Mouse (Mus musculus): Measurements from ENCODE around the gene Nbl1.

Gene Nbl1

DNA sequence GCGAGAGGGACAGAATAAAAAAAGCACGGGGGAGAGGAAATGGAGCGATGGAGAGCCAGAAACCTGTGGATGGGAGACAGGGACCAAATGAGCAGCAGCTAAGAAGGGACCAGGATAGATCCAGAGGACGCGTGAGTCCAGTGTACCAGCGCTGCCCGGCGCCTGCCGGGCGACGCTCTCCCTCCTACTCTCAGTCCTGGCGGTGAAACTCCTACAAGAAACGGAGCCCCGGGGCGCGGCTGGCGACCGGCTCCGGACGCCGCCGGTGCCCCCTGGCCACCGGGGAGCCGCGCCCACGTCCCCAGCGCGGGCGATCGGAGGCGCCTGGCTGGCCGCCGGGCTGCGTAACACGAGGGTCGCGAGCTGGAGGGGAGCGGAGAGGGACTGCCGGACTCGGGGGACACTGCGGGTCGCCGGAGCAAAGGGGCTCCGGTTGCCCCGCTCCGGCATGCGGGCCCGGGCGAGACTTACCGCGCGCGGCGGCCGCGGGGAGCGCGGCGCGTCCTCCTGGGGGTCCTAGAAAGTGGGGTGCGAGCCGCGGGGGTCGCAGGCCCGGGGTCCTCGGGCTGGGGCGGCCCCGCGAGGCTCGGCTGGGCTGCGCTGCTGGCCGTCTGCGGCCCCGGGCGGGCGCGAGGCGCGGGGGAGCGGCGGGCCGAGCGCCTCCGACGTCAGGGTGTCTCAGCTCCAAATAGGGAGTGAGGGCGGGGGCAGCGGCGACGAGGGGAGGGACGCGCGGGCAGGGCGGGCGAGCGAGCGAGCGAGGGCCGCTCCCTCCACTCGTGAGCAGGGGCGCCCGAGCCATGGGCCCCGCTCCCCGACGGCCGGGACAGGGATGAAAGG lies at the start of gene Nbl1:
Gene Nbl1, minus strand, starts transcription at position 638 of the 840 bp plus-strand sequence.
- DNase-seq = no peak

DNA sequence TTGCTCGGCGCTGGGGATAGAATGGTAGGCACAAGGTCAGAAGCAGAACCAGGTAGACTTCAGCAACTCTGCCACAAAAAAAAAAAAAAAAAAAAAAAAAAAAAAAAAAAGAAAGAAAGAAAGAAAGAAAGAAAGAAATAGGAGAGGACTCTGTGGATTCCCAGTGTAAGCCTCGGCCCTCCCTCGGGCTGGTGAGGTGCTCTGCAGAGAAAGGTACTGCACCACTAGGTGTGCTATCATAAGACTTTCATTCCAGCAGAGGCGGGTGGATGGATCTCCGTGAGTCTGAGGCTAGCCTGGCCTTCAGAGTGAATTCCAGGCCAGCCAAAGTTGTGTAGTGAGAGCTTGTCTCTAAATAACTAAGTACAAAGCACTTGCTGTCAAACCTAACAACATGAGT lies 49.0 kb upstream of the Nbl1 start:
- DNase-seq = peak in 1 of 2 experiments; percentile 19

DNA sequence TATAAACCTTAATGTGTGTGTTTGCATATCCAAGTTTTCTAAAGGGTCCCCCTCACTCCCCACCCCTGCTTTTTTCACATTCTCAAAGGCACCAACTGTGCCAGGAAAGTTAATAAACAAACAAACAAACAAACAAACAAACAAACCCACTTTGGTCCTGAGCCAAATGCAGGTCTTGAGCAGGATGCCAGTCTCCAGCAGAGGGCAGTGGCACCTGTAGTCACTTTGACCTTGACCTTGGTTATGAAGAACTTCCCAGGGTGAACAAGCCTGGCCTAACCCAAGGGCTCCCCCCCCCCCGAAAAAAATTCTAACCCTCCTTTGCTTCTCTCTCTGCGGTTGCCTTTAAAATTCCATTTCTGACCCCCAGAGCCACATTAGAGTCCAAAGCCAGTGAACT lies 47.5 kb upstream of the Nbl1 start:
- DNase-seq = peak; percentile 42 to 43

DNA sequence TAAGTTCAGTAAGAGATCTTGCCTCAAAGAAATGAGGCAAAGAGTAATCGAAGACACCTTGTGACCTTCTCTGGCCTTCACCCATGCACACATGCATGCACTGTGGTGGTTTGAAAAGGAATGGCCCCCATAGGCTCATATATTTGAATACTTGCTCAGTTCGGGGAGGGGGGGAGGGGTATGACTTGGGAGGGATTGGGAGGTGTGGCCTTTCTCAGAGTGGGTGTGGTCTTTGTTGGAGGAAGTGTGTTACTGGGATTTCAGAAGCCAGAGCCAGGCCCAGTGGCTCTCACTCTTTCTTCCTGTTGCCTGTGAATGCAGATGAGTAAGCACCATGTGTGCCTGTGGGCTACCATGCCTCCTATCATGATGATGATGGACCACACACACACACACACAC lies 43.2 kb upstream of the Nbl1 start:
- no peak for DNase-seq

DNA sequence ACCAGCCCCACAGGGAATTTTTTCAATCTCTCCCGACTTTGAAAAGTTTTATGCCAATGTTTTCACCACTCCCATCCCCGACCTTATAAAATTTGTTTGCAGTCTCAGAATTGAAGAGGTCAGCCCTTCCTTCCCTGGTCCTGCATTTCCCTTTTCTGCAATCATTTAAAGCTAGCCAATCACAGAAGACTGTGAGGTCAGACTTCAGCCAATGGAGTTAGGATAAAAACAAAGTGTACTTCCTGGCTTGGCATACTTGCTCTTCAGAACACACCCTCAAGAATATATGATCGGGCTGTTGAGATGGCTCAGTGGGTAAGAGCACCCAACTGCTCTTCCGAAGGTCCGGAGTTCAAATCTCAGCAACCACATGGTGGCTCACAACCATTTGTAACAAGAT lies 40.3 kb upstream of the Nbl1 start:
- no peak for DNase-seq

DNA sequence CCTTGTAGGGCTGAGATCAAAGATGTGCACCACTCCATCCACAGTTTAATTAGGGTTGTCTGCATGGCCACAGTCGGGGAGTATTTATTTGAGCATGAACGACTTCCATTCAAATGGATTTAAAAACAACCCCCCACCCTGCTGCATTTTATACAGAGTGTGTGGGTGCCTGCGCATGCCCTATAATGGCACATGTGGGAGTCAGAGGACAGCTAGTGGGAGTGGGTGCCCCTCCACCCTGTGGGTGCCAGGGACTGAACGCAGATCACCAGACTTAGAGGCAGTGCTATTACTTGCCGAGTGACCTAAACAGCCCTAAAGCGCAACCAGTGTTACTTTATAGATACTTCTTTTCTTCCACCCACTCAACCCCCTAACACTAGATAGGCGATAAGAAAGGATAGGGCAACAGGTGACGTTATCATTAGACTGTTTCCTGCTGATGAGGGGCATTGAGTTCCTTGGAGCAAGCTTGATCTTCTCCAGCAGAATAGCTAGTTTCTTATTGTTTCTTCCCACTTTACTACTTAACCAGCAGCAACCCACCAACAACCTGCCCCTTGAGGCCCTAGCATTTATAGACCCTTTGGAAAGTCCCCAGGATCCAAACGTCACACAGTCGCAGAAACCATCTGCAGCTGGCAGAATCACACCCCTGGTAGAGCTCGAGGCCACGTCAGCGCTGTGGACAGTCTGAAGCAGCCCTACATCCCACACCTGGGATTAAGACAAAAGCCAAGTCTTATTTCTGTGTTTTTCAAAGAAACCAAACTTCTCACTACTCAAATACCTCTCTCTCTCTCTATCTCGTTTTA lies 39.3 kb upstream of the Nbl1 start:
- DNase-seq = no peak

DNA sequence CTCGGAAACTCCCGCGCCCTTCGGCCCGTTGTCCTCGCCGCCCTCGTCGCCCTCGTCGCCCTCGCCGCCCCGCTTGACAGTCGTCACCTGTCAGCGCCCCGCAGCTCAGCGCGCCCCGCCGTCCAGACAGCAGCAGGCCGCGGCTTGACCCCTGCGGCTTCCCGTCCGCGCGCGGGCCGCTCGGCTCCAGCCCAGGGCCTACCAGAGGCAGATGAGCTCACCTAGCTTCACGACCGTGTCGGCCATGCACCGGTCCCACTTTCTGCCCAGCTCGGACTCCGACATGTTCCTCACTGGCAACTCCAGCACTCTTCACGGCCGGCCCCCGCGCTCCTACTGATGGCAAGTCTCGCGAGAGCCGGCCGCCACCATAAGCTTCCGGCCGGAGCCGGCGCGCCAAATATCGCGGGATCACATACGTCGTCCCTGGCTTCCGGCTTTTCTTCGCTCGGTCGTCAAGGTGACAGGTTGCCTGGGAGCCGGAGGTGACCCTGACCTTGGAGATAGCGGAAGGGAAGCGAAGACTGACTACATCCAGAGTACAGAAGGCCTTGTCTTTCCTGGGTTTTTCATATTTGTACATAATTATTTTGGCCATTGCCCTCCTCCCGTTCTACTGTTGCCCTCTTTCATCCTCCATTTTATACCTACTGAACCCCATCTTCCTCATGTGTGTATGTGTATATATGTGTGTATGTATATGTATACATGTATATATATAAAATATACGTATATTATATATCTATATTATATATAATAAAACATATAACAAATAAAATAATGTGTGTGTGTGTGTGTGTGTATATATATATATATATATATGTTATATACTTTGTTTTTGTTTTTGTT lies 38.1 kb upstream of the Nbl1 start, which contains the start of gene Minos1:
Gene Minos1, minus strand, starts transcription at position 413 of the 849 bp plus-strand sequence.
- peak; percentile 94 to 95 for DNase-seq

DNA sequence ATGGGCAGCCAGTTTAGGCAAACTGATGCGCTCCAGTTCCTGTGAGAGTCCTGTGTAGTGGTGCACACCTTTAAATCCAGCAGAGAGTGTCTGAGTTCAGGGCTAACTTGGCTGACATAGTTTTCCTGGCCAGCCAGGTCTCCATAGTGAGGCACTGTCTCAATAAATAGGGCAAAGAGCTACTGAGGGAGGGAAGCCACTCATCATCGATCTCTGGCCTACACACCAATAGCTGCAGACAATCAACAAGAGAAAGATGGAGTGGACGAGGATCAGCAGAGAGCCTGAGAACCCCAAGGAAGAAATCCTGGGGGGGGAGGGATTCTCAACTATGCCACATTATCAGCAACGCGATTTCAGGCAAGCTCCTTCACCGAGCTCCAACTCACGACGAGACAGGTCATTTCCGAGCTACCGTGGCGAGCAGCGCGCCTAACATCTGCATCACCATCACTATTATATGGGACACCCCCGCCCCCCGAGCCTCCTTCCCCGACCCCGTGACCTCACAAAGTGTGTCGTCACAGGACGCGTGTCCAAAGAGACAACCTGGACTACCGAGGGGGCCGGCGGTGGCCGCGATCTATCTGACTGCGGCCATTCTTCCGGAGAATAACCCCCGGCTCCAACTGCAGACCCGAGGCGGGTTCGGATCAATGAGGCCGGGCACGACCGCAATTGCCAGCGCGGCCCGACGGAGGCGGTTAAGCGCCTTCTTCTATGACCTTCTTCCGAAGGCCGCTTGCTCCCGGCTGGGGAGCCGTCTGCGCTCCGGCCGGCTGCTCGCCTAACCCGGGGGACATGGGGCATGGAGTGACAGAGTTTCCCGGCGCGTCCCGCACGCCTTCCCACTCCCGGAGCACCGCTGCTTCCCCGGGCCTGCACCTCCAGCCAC lies 37.3 kb upstream of the Nbl1 start:
- peak; percentile 70 to 71 for DNase-seq

DNA sequence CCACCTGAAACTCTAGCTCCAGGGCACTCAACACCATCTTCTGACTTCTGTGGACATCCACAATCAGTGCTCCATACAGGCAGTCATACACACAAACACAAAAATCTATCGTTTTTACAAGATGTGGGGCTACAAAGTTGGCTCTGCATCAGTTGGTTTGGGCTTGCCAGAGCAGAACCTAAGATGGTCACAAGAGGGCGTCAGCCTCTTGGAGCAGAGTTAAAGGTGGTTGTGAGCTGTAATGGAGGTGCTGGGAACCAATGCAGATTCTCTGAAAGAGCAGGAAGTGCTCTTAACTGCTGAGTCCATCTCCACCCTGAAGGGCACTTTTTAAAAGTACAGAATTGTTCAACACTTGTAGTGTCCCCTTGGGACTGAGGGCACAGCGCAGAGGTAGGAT lies 33.7 kb upstream of the Nbl1 start:
- peak in 1 of 2 experiments; percentile 28 for DNase-seq

DNA sequence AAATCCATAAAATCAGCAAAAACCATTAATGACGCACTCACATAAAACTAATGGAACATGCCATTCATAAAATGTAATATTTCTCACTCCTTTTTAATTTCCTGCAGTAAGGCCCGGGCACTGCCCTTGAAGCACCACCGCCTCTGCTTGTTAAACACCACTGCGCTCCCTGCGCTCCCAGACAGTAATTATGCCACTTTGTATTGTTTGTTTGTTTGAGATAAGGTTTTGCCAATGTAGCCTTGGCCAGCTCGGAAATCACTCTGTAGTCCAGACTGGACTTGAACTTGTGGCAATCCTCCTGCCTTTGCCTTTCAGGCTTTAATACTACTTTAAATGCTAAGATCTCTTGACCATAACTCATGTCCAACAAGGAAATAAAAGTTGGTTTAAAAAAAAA lies 32.1 kb upstream of the Nbl1 start:
- no peak for DNase-seq

DNA sequence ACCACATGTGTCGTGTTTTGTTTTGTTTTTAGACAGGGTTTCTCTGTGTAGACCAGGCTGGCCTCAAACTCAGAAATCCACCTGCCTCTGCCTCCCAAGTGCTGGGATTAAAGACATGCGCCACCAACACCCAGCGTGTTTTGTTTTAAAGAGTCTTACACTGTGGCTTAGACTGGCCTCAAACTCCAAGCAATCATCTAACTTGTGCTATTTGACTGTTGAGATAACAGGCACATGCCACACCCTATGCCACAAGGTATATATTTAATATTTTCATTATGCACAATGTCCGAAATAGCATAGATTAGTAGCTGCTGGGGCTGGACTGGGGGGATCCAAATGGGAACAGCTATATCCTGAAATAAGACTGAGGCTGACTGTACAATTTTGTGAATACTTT lies 29.8 kb upstream of the Nbl1 start:
- DNase-seq = no peak

DNA sequence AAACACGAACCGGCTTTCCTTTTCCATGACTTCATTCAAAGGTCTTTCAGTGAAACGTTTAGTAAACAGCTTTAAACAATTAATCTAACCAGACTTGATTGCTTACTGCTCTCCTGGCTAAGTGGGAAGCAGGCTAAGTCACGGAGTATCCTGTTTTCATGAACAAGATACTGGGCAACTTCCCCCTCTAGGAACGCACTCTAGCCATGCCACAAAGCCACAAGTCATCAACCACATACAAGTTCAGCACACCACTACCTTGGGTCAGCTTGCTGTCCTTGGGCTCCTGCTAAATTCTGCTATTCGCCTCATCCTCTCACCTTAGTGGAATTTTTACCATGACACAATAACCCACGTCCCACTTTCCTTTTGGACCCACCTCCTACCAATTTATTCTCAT lies 28.2 kb upstream of the Nbl1 start:
- DNase-seq = no peak

DNA sequence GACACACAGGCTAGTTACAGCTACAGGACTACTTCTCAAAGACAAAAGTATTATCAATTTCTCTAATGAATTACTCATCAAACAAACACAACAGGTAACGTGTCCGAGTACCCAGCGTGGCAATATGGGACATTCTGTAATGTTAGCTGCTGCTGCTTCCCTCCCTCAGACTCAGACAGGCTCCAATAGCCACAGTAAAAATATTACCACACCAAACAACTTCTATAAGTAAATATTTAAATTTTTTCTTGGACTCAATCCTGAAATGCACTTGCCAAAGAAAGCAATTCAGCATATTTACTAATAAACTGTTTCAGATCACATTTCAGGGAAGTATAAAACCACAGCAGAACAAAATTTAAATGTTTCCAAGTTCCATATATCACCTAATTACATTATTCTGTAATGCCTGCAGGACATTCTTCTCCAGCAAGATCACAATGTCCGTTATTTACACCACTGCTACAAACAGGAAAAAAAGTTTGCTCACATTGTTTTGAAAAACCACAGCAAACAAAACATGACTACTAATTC lies 27.6 kb upstream of the Nbl1 start:
- DNase-seq = no peak

DNA sequence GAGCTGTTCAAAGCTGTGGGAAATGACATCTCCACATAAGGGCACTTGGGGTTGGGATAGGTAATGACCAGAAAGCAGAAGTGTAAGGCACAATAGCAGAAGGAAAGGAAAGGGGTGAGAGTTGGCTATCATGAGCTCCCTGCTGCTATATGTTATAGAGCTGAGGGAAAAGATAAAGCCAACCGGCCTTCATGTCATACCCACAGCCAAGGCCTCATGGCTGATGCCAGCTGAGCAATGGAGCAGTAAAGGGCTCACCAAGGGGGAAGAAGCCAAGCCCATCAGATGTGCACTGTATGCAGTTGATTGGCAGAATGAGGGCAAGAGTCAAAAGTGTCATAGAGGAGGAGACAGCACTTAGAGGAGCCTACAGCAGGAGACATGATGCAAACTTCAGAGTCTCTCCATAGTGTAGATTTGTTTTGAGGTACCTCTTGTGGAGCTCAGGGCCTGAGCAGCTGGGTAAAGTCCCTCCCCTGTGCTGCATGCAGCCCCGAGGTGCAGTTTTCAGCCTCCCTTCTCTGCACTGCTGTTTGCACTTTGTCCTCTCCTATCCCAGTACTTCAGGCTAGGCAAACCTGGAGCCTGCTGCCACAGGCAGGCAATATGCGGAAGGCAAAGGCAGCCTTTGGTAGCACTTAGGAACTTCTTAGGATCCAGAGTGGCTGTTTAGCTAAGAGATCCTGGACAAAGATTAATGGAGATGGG lies 23.7 kb upstream of the Nbl1 start:
- no peak for DNase-seq

DNA sequence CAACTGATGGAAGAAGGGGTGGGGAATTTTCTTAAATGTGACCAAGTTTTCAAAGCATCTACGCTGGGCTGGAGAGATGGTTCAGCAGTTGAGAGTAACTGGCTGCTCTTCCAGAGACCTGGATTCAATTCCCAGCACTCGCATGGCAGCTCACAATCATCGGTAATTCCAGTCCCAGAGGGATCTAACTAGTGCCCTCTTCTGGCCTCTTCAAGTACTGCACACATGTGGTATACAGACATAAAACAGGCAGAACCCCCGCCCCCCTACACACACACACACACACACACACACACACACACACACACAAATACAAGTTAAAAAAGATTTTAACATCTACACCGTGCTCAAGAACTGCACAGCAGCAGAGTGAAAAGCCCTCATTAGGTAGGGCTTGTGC lies 22.9 kb upstream of the Nbl1 start:
- peak; percentile 48 to 50 for DNase-seq

DNA sequence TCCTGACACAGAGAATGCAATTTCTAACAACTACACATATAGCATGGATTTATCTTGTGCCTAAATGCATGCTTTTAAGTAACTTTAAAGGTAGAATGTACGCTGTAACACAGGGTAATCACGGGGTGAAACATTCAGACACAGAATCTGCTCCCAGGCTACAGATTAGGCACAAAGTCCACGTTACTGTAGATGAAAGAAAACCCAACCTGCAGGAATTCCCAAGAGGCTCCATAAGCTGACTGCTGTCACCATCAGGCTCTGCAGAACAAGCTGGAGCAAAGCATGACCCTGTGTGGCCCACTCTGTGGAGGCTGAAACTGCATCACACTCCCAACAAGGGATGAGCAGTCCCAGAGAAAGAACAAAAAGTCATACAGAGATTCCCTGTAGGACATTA lies 19.7 kb upstream of the Nbl1 start:
- DNase-seq = no peak

DNA sequence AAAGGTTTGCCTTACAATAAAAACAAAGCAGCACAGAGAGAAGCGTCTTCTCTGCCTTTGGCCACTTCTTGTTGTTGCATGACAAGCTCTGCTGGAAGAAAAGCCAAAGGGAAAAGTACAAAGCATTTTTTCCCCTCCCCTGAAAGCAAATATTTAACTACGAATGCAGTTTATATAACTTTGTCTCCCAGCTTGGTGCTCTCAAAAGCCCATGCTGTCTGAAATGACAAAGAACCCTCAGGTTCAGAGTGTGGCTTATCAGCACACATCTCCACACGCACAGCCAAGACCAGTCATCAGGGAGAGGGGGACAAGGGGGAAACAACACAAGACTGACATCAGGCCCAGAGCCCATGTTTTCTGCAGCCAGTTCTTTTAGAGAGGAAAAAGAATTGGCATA lies 18.6 kb upstream of the Nbl1 start:
- DNase-seq = no peak

DNA sequence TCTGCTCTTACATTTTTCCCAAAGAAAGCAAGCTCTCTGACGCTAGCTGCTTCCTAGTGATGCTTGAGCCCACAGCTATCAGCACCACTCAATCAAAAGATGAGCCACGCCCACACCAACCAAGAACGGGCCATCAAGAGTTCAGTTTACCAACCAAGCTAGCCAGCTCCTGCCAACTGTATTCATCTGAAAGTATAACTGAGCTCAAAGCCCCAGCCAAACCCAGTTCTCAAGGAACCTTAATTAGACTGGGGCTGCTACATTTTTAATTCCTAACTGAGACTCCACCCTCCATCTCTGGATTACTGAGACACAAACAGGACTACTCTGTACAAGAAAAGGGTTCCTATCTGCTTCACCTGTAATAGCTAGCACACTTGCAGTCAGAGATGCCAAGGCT lies 18.1 kb upstream of the Nbl1 start:
- DNase-seq = no peak

DNA sequence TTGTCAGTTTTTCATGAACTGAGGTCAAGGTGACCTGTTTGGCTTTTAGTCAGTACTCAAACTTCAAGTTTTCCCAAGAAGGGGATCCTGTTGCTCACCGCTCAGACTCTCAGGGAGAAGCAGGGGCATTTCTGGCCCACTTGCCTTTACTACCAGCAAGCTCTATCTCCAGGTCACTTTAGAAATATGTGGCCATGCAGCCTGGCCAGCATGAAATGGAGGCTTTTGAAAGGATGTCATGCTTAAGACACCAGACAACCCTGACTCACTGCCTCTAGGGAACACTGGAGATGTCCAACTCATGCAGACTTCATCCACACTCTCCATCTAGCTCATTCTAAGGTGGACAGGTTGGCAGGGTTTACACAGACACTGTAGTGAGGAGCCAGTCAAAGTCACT lies 12.7 kb upstream of the Nbl1 start:
- DNase-seq = no peak

DNA sequence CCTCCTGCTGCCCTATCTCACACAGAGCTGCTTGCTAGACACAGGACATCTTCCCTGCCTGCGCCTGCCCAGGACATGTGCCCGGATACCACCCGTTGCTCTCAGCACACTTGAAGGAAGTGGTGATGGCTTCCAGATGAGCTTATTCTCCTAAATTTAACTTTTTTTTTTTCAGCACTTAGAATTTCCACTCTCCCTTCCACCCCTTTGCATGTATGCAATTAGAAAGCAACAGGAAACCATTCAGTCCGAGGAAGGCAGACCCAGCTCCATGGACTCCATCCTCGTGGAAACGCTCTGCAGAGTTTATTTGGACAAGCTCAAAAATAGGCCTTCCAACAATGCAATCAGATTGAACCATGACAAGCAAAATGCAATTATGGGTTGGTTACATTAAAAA lies 8.8 kb upstream of the Nbl1 start:
- no peak for DNase-seq

DNA sequence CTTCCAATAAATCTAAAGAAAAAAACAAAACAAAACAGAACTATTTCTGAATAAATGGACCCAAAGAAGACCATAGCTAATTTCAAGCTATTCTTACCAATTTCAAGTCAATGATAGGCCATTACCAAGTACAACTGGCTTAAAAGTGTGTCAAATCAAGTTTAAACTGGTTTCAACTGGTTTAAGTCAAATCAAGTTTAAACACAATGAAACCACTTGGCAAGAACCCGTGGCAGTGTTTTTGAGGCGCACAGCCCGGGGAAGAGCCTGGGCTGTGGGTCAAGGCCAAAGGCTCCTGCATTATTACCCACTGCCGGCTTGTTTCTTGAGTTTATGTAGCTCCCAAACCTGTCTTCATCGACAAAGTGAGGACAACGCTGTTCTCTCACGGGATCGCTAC lies 7.5 kb upstream of the Nbl1 start:
- no peak for DNase-seq

Measured in B cell, adult 2 months (primary cell).